ENCODE assay signal across 23 mouse cellular contexts in genomic region chr3:94808296-94808695, GRCm38 (mm10). TPM values are rescaled to one million over a fixed set of nuclear protein-coding genes. Genes with fewer than 3 reads are reported as not detected.
A peak's percentile ranks its signal among the peaks of the same experiment; 100 is the strongest.
DNase-seq lines count a peak whose midpoint lies in the region; ATAC-seq and TF ChIP-seq lines count a peak whose summit lies in the region.
"Had no signal": no experiment of that assay in that cellular context is flagged by ENCODE, and none has a peak within 500 bp of the region (broad histone marks: within the 10 kb centered on the region; RNA-seq: fewer than 3 reads in every experiment).

No protein-coding gene starts in this region.

- H3K4me2 ChIP-seq in hindbrain, postnatal 0 days (ENCODE audit: low read depth, low read length), result no peak overlapping the region
- H3K4me2 ChIP-seq in liver, embryonic 12.5 days, result no peak overlapping the region
- H3K4me2 ChIP-seq: heart, embryonic 13.5 days; liver, embryonic 11.5 days; midbrain, embryonic 11.5 days; neural tube, embryonic 13.5 days had no signal

- H3K36me3 ChIP-seq in hindbrain, postnatal 0 days (ENCODE audit: insufficient read depth, low read length), result no peaks in the 10 kb centered on the region
- no peaks in the 10 kb centered on the region for H3K36me3 ChIP-seq in hindbrain, embryonic 10.5 days
- no peaks in the 10 kb centered on the region for H3K36me3 ChIP-seq in liver, adult 2 months (ENCODE audit: control insufficient read depth, insufficient read depth, low read length)
- no peaks in the 10 kb centered on the region for H3K36me3 ChIP-seq in liver, embryonic 12.5 days
- H3K36me3 ChIP-seq: heart, embryonic 13.5 days; neural tube, embryonic 13.5 days had no signal

- peak; percentile 47 for TF ChIP-seq CTCF in hindbrain, postnatal 0 days (IDR thresholded peaks at IDR 0.05; ENCODE audit: low read depth)
- no peak for TF ChIP-seq CTCF in liver, adult 2 months (IDR thresholded peaks at IDR 0.05; ENCODE audit: low read depth, low read length)
- peak; percentile 50 for TF ChIP-seq CTCF in Patski (IDR thresholded peaks at IDR 0.05)

- H3K4me1 ChIP-seq in hindbrain, postnatal 0 days (ENCODE audit: insufficient read depth, low read length), result peaks cover 7% of the 10 kb centered on the region; the same call in 1 of the 2 replicates
- peaks cover 9% of the 10 kb centered on the region for H3K4me1 ChIP-seq in hindbrain, embryonic 10.5 days (replicated peaks)
- H3K4me1 ChIP-seq in liver, adult 2 months (ENCODE audit: control insufficient read depth, insufficient read depth, low read length), result no peaks in the 10 kb centered on the region
- no peaks in the 10 kb centered on the region; the same call in 1 of the 2 replicates for H3K4me1 ChIP-seq in liver, embryonic 12.5 days

- ATAC-seq in hindbrain, postnatal 0 days, result no peak
- ATAC-seq in liver, embryonic 12.5 days, result no peak
- no peak for ATAC-seq in Patski
- ATAC-seq: hindbrain, embryonic 16.5 days; intestine, embryonic 16.5 days had no signal

- no peak overlapping the region for H3K4me3 ChIP-seq in hindbrain, postnatal 0 days (ENCODE audit: low read length)
- no peak overlapping the region for H3K4me3 ChIP-seq in hindbrain, embryonic 10.5 days
- H3K4me3 ChIP-seq in liver, adult 2 months (ENCODE audit: insufficient read depth, low read depth, low read length), result no peak overlapping the region
- no peak overlapping the region for H3K4me3 ChIP-seq in liver, embryonic 12.5 days
- H3K4me3 ChIP-seq: erythroblast, embryonic 14.5 days; heart, embryonic 13.5 days; neural tube, embryonic 13.5 days had no signal

- H3K9me3 ChIP-seq in hindbrain, postnatal 0 days (ENCODE audit: low read length), result no peaks in the 10 kb centered on the region
- H3K9me3 ChIP-seq in hindbrain, embryonic 10.5 days, result no peaks in the 10 kb centered on the region
- H3K9me3 ChIP-seq in liver, embryonic 12.5 days (replicated peaks), result no peaks in the 10 kb centered on the region
- H3K9me3 ChIP-seq: heart, embryonic 13.5 days; neural tube, embryonic 13.5 days had no signal

- no peaks in the 10 kb centered on the region for H3K79me2 ChIP-seq in liver, adult 2 months (ENCODE audit: control insufficient read depth, insufficient read depth, low read length)

- DNase-seq in hindbrain, postnatal 0 days (ENCODE audit: low spot score), result no peak
- no peak for DNase-seq in hindbrain, embryonic 10.5 days (ENCODE audit: low spot score)
- DNase-seq in liver, adult 2 months (ENCODE audit: extremely low read depth, low read depth, low spot score), result peak; percentile 38
- peak; percentile 40 for DNase-seq in 3T3-L1 (ENCODE audit: low read depth, low spot score)
- DNase-seq in Patski (ENCODE audit: low read depth, low spot score), result no peak
- DNase-seq: adrenal gland, adult 8-10 months; cerebellum, adult 2 months; cerebellum, postnatal 14 days; gastrocnemius, postnatal 25 days; heart, adult 18-20 months; heart, postnatal 14 days; kidney, postnatal 4 days; lung, adult 2 months; lung, postnatal 36 days had no signal

- in situ Hi-C loops in Patski (cut with MboI; ENCODE audit: low pct_unique_long_range_greater_than_20kb), result no loop called here

- CTCF ChIA-PET in Patski (lab: Charles Lee), result interaction anchor here (1.1 to 1.7 kb wide), 2 partner anchors 26 to 37 kb away, joined by 3 to 5 read pairs; no protein-coding TSS in a partner anchor

- H3K27me3 ChIP-seq in hindbrain, postnatal 0 days (ENCODE audit: insufficient read depth, low read length), result no peaks in the 10 kb centered on the region
- H3K27me3 ChIP-seq in hindbrain, embryonic 10.5 days (ENCODE audit: insufficient read depth, poor library complexity, severe bottlenecking), result peaks cover 7% of the 10 kb centered on the region; the same call in 1 of the 2 replicates
- H3K27me3 ChIP-seq in liver, adult 2 months (ENCODE audit: control insufficient read depth, insufficient read depth, low read length), result no peaks in the 10 kb centered on the region
- peaks cover 13% of the 10 kb centered on the region for H3K27me3 ChIP-seq in liver, embryonic 12.5 days (replicated peaks)
- H3K27me3 ChIP-seq in Patski, result peaks cover 3% of the 10 kb centered on the region
- H3K27me3 ChIP-seq: heart, embryonic 13.5 days; neural tube, embryonic 13.5 days had no signal

- H3K9ac ChIP-seq in hindbrain, postnatal 0 days (replicated peaks; ENCODE audit: low read length), result no peak overlapping the region
- H3K9ac ChIP-seq in liver, adult 2 months (ENCODE audit: low read depth, low read length), result no peak overlapping the region
- no peak overlapping the region for H3K9ac ChIP-seq in liver, embryonic 12.5 days
- H3K9ac ChIP-seq: heart, embryonic 13.5 days; neural tube, embryonic 13.5 days had no signal

- POLR2A ChIA-PET in Patski (lab: Charles Lee), result no interaction called here

- TF ChIP-seq POLR2A in liver, adult 2 months (IDR thresholded peaks at IDR 0.05; ENCODE audit: extremely low read depth, insufficient read depth, low read length), result no peak

- H3K27ac ChIP-seq in hindbrain, postnatal 0 days, result no peak overlapping the region
- no peak overlapping the region for H3K27ac ChIP-seq in hindbrain, embryonic 10.5 days
- H3K27ac ChIP-seq in liver, adult 2 months (replicated peaks; ENCODE audit: insufficient read depth, low read depth, low read length), result no peak overlapping the region
- H3K27ac ChIP-seq in liver, embryonic 12.5 days, result no peak overlapping the region
- H3K27ac ChIP-seq: heart, embryonic 13.5 days; neural tube, embryonic 13.5 days had no signal

- 86% methylated on average over 1 of the region's 1 CpGs for WGBS in hindbrain, postnatal 0 days
- WGBS in hindbrain, embryonic 10.5 days, result 93% methylated on average over 1 of the region's 1 CpGs
- WGBS in liver, adult 2 months, result 77% methylated on average over 1 of the region's 1 CpGs
- 68% methylated on average over 1 of the region's 1 CpGs for WGBS in liver, embryonic 12.5 days (ENCODE audit: insufficient replicate concordance)

RNA-seq across cellular contexts. Expression of gene Cgn, which starts 22.0 kb away (rescaled TPM):
- total RNA-seq in hindbrain, postnatal 0 days (2014; rRNA removed), result 5.8 and 7.7 TPM in 2 replicates
- 9.8 and 10.3 TPM in 2 replicates for polyA plus RNA-seq in hindbrain, postnatal 0 days (2015; fragmentation: Nextera tagmentation; extraction: Ambion mirVana)
- 5.0 and 8.0 TPM in 2 replicates for polyA plus RNA-seq in hindbrain, embryonic 10.5 days (2016; fragmentation: Nextera tagmentation; extraction: Ambion mirVana)
- total RNA-seq in liver, adult 2 months (2014; rRNA removed), result 7.6 and 9.2 TPM in 2 replicates
- 7.3 and 7.4 TPM in 2 replicates for polyA plus RNA-seq in liver, adult 2 months (2012; rRNA removed)
- 8.7 and 9.2 TPM in 2 replicates for polyA plus RNA-seq in liver, embryonic 12.5 days (2016; fragmentation: Nextera tagmentation; extraction: Ambion mirVana)
- 6.8 TPM for polyA plus RNA-seq in Patski (2021)
- total RNA-seq: gastrocnemius, postnatal 25 days; megakaryocyte, adult 5-6 weeks had no signal

RNA-seq across cellular contexts. Expression of gene Pogz, which starts 29.1 kb away (rescaled TPM):
- total RNA-seq in hindbrain, postnatal 0 days (2014; rRNA removed), result 38.6 and 42.8 TPM in 2 replicates
- 13.8 and 16.8 TPM in 2 replicates for polyA plus RNA-seq in hindbrain, postnatal 0 days (2015; fragmentation: Nextera tagmentation; extraction: Ambion mirVana)
- polyA plus RNA-seq in hindbrain, embryonic 10.5 days (2016; fragmentation: Nextera tagmentation; extraction: Ambion mirVana), result 17.6 and 18.2 TPM in 2 replicates
- 6.3 and 6.8 TPM in 2 replicates for total RNA-seq in liver, adult 2 months (2014; rRNA removed)
- polyA plus RNA-seq in liver, adult 2 months (2012; rRNA removed), result 6.4 and 9.9 TPM in 2 replicates
- polyA plus RNA-seq in liver, embryonic 12.5 days (2016; fragmentation: Nextera tagmentation; extraction: Ambion mirVana), result 5.2 and 5.3 TPM in 2 replicates
- 32.8 TPM for polyA plus RNA-seq in Patski (2021)

Comparison
In these comparisons a context has a peak if more than half of its experiments do, and no peak if none do; other contexts are left out.
1. DNase-seq: peak in liver, adult 2 months (single experiment) and 3T3-L1 (single experiment); none in hindbrain, postnatal 0 days (single experiment), hindbrain, embryonic 10.5 days (single experiment) and Patski (single experiment).